Mouse (Mus musculus) gastrocnemius, postnatal 25 days (tissue): Measurements from ENCODE around the gene Hist1h2ba. TPM values are rescaled to one million over a fixed set of nuclear protein-coding genes. Genes with fewer than 3 reads are reported as not detected.

Source experiments
- DNase-seq: peaks from one replicate; pipeline ENCODE4 v3.0.0; 2022
- microRNA-seq, 2 experiments: library from miRNA; unstranded; fragments of <30 nt; microRNA quantifications; one replicate each; pipeline ENCODE4 v1.2.0; 2021; ENCODE audit warnings: borderline replicate concordance in 2 of 2
- total RNA-seq, 2 experiments: library from RNA; stranded (reverse); gene quantifications; 1 replicate in 1 of 2; 2 replicates in 1 of 2; pipeline ENCODE4 v1.2.3; 2021

Hist1h2ba gene
- total RNA-seq, 2 experiments from 2014 or later, result not detected

- no peak for DNase-seq
These were observed 27.1 kb downstream of the Hist1h2ba start for GRCm38 (mm10) chr13:23906906-23907305.

GRCm38 (mm10) chr13:23898242-23898641 lies 35.7 kb downstream of the Hist1h2ba start:
- no peak for DNase-seq

- DNase-seq, result no peak
These were observed 40.7 kb downstream of the Hist1h2ba start for GRCm38 (mm10) chr13:23893269-23893593.

- no peak for DNase-seq
These were observed 41.2 kb downstream of the Hist1h2ba start for GRCm38 (mm10) chr13:23892592-23893268.

- DNase-seq, result no peak
These were observed 44.8 kb downstream of the Hist1h2ba start for GRCm38 (mm10) chr13:23889011-23889605.

- DNase-seq, result no peak
These were observed 46.8 kb downstream of the Hist1h2ba start for GRCm38 (mm10) chr13:23887026-23887725.

- no peak for DNase-seq
These were observed 48.4 kb downstream of the Hist1h2ba start for GRCm38 (mm10) chr13:23885540-23885939.

Small RNAs within 50 kb of the gene (microRNA-seq; reads per million reads assigned to microRNA genes)
- 0 reads per million in 2 experiments for gene Gm44344

Other genes with a start within 250 kb of the Hist1h2ba start
- gene Hist1h2bc, start 250.0 kb downstream of the Hist1h2ba start, total RNA-seq, result 10 to 100 TPM; 67.0 to 81.6 TPM
- gene Hist1h1t, start 238.3 kb downstream of the Hist1h2ba start, total RNA-seq, result not detected
- gene Hist1h4c, start 235.7 kb downstream of the Hist1h2ba start, total RNA-seq, result 10 to 100 TPM; 53.1 to 63.8 TPM
- 10 to 100 TPM; 14.7 to 24.7 TPM for gene Hfe, start 223.3 kb downstream of the Hist1h2ba start, total RNA-seq
- 100 to 1,000 TPM; 156 to 159 TPM for gene Hist1h1c, start 195.3 kb downstream of the Hist1h2ba start, total RNA-seq
- 1 to 10 TPM; 5.0 to 7.1 TPM for gene Hist1h3c, start 188.6 kb downstream of the Hist1h2ba start, total RNA-seq
- 10 to 100 TPM in 1 of 2 experiments, 1 to 10 TPM in 1; 5.9 to 10.7 TPM for gene Hist1h2bb, start 187.4 kb downstream of the Hist1h2ba start, total RNA-seq
- 10 to 100 TPM in 1 of 2 experiments, 1 to 10 TPM in 1; 9.5 to 11.0 TPM for gene Hist1h2ab, start 183.0 kb downstream of the Hist1h2ba start, total RNA-seq
- 10 to 100 TPM in 1 of 2 experiments, 1 to 10 TPM in 1; 9.6 to 17.3 TPM for gene Hist1h3b, start 181.9 kb downstream of the Hist1h2ba start, total RNA-seq
- 10 to 100 TPM in 1 of 2 experiments, 1 to 10 TPM in 1; 8.6 to 18.2 TPM for gene Hist1h4b, start 177.1 kb downstream of the Hist1h2ba start, total RNA-seq
- 10 to 100 TPM in 1 of 2 experiments, 1 to 10 TPM in 1; 8.0 to 13.6 TPM for gene Hist1h4a, start 172.9 kb downstream of the Hist1h2ba start, total RNA-seq
- 10 to 100 TPM; 10.2 to 14.0 TPM for gene Hist1h3a, start 171.8 kb downstream of the Hist1h2ba start, total RNA-seq
- gene Hist1h1a, start 170.5 kb downstream of the Hist1h2ba start, total RNA-seq, result 1 to 10 TPM; 5.3 to 7.9 TPM
- not detected for gene Trim38, start 164.2 kb downstream of the Hist1h2ba start, total RNA-seq
- gene Slc17a2, start 127.2 kb downstream of the Hist1h2ba start, total RNA-seq, result not detected
- not detected for gene Slc17a3, start 94.7 kb downstream of the Hist1h2ba start, total RNA-seq
- not detected for gene Slc17a1, start 66.4 kb downstream of the Hist1h2ba start, total RNA-seq
- gene Slc17a4, start 19.1 kb downstream of the Hist1h2ba start, total RNA-seq, result not detected
- not detected for gene Hist1h2aa, start 306 bp upstream of the Hist1h2ba start, total RNA-seq
- gene Scgn, start 57.1 kb upstream of the Hist1h2ba start, total RNA-seq, result not detected